ENCODE assay signal across 11 mouse cellular contexts in the genomic region with DNA sequence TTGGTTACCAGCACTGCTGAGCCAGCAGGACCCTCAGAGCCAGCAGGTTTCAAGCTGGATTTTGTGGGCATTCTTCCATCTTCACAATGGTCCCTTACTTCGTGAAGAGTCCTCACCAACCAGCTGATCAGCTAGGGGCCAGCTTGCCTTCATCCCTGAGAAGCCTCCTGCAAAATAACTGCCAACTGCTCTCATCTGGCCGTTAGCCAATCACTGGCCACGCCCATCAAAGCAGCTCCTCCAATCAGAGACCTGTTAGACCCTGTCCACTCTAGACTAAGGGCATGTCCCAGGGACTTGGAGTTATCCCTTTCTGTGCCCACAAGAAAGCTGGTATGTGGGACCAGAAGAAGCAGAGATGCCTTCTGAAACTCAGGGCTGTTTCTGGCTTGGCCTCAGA.
"Had no signal": no experiment of that assay in that cellular context is flagged by ENCODE, and none has a peak within 500 bp of the region (broad histone marks: within the 10 kb centered on the region; RNA-seq: fewer than 3 reads in every experiment).

No protein-coding gene starts in this region.

- H3K27ac ChIP-seq: limb, embryonic 15.5 days; liver, embryonic 12.5 days; midbrain, embryonic 13.5 days; neural tube, embryonic 15.5 days; stomach, embryonic 15.5 days had no signal

- H3K9ac ChIP-seq: limb, embryonic 15.5 days; liver, embryonic 12.5 days; midbrain, embryonic 13.5 days; neural tube, embryonic 15.5 days; stomach, embryonic 15.5 days had no signal

- DNase-seq: kidney, adult 11 months; kidney, postnatal 10 days; lung, postnatal 14 days; thymus, adult 2 months; thymus, postnatal 25 days had no signal

- H3K4me2 ChIP-seq: limb, embryonic 15.5 days; liver, embryonic 12.5 days; midbrain, embryonic 13.5 days; neural tube, embryonic 15.5 days; stomach, embryonic 15.5 days had no signal

- H3K27me3 ChIP-seq: limb, embryonic 15.5 days; liver, embryonic 12.5 days; midbrain, embryonic 13.5 days; neural tube, embryonic 15.5 days; stomach, embryonic 15.5 days had no signal

- H3K36me3 ChIP-seq: limb, embryonic 15.5 days; liver, embryonic 12.5 days; midbrain, embryonic 13.5 days; neural tube, embryonic 15.5 days; stomach, embryonic 15.5 days had no signal

- ATAC-seq: liver, embryonic 12.5 days; midbrain, embryonic 13.5 days had no signal

- H3K4me1 ChIP-seq: limb, embryonic 15.5 days; liver, embryonic 12.5 days; midbrain, embryonic 13.5 days; neural tube, embryonic 15.5 days; stomach, embryonic 15.5 days had no signal

- H3K4me3 ChIP-seq: limb, embryonic 15.5 days; liver, embryonic 12.5 days; midbrain, embryonic 13.5 days; myocyte; neural tube, embryonic 15.5 days; stomach, embryonic 15.5 days had no signal

- H3K9me3 ChIP-seq: limb, embryonic 15.5 days; liver, embryonic 12.5 days; midbrain, embryonic 13.5 days; neural tube, embryonic 15.5 days; stomach, embryonic 15.5 days had no signal
